Mouse (Mus musculus) ES-CJ7 (cell line): ENCODE measurements around the gene Slc34a2.

ENCODE experiments used
- DNase-seq: peaks from one replicate; pipeline ENCODE4 v3.0.0; 2011; ENCODE audit warnings: low read depth, low spot score

Gene Slc34a2

GRCm38 (mm10) chr5:53025276-53025973 lies 12.5 kb upstream of the Slc34a2 start:
- DNase-seq = no peak

GRCm38 (mm10) chr5:53031346-53031745 lies 6.5 kb upstream of the Slc34a2 start:
- DNase-seq = no peak

- DNase-seq = no peak
Observed at GRCm38 (mm10) chr5:53042034-53042748, 4.3 kb downstream of the Slc34a2 start.

- DNase-seq = no peak
Observed at GRCm38 (mm10) chr5:53042771-53043371, 5.0 kb downstream of the Slc34a2 start.

GRCm38 (mm10) chr5:53043716-53044115 lies 5.8 kb downstream of the Slc34a2 start:
- no peak for DNase-seq

GRCm38 (mm10) chr5:53047951-53048350 lies 10.1 kb downstream of the Slc34a2 start:
- DNase-seq = no peak

GRCm38 (mm10) chr5:53048599-53048998 lies 10.7 kb downstream of the Slc34a2 start:
- no peak for DNase-seq

GRCm38 (mm10) chr5:53049046-53049445 lies 11.2 kb downstream of the Slc34a2 start:
- DNase-seq = peak; percentile 9

GRCm38 (mm10) chr5:53050963-53051362 lies 13.1 kb downstream of the Slc34a2 start:
- no peak for DNase-seq

GRCm38 (mm10) chr5:53053246-53053645 lies 15.4 kb downstream of the Slc34a2 start:
- DNase-seq = no peak

- DNase-seq = no peak
Observed at GRCm38 (mm10) chr5:53061532-53062130, 23.8 kb downstream of the Slc34a2 start.

GRCm38 (mm10) chr5:53074553-53074952 lies 36.7 kb downstream of the Slc34a2 start:
- no peak for DNase-seq

- no peak for DNase-seq
Observed at GRCm38 (mm10) chr5:53078453-53078852, 40.6 kb downstream of the Slc34a2 start.

- no peak for DNase-seq
Observed at GRCm38 (mm10) chr5:53087452-53087851, 49.6 kb downstream of the Slc34a2 start.

- DNase-seq = no peak
Observed at GRCm38 (mm10) chr5:53091331-53091730, 53.5 kb downstream of the Slc34a2 start.

GRCm38 (mm10) chr5:53101848-53102473 lies 64.1 kb downstream of the Slc34a2 start:
- no peak for DNase-seq

GRCm38 (mm10) chr5:53104177-53104855 lies 66.4 kb downstream of the Slc34a2 start:
- DNase-seq = no peak

- peak; percentile 40 for DNase-seq
Observed at GRCm38 (mm10) chr5:53105716-53106115, 67.8 kb downstream of the Slc34a2 start.

GRCm38 (mm10) chr5:53106125-53106524 lies 68.2 kb downstream of the Slc34a2 start:
- DNase-seq = no peak

- DNase-seq = no peak
Observed at GRCm38 (mm10) chr5:53106731-53107130, 68.8 kb downstream of the Slc34a2 start.

GRCm38 (mm10) chr5:53108026-53108425 lies 70.1 kb downstream of the Slc34a2 start:
- DNase-seq = no peak
